Mouse (Mus musculus) ovary, postnatal 14 days (tissue): ENCODE data around the gene Mrpl42.
A peak's percentile ranks its signal among the peaks of the same experiment; 100 is the strongest.

Experiments
- DNase-seq: peaks from one replicate; pipeline ENCODE4 v3.0.0; 2022; ENCODE audit warnings: low spot score

Gene Mrpl42

DNA sequence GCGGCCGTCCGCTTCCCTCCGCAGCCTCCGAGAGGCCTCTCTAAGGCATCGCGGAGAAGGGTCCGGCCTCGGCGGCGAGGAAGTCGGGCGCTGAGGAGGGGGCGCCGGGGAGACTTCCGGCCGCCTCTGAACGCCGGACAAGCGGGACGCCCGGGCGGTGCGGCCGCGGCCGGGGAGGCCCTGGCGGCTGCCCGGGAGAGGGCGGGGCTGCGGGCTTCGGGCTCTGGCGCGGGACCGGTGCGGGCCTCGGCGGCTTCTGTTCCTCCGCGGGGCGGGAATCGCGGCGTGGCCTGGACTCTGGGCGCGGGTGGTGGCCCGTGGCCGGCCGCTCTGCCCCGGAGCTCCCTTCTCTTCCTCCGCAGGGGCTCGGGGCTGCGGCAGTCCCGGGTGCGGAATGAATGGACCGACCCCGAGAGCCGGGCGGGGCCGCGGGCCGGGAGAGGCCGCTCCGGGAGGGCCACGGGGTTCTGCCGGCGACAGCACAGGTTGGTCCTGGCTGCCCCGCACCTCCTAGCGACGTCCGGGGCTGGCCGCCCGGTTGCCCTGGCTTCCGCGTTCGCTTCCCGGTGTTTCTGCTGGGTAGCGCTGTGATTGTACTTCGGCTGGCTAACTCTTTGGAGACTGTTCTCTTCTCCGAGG lies 13.7 kb upstream of the Mrpl42 start:
- DNase-seq: peak; percentile 31

DNA sequence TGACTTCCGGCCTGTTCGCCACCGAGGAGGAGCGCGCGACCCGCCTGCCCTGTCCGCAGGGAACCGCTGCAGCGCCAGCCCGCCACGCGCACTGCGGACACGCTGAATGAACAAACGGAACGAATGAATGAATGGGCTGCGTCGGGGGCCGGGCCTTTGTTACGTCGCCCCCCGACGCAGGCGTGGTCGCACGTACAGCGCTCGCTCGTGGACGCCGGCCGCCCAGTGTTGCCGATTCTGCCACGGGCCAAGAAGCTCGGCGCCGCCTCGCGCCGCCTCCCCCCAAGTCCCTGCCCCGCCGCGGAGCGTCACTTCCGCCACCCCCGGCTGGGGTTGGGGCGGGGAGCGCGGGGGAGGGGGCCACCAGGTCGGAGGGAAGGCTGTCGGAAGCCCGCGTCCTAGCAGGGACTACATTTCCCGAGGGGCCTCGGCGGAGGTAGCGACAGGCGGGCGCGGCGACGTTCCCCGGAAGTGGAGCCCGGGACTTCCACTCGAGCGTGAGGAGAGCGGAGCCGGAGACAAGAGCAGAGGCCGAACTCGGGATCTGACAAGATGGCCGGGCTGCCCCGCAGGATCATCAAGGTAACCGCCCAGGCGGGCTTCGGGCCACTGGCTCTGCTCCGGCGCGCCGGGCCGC lies 13.0 kb upstream of the Mrpl42 start, which contains the start of gene Ube2n:
TSS of gene Ube2n (plus strand) at position 490 of the 637 bp plus-strand sequence.
- peak; percentile 95 for DNase-seq

DNA sequence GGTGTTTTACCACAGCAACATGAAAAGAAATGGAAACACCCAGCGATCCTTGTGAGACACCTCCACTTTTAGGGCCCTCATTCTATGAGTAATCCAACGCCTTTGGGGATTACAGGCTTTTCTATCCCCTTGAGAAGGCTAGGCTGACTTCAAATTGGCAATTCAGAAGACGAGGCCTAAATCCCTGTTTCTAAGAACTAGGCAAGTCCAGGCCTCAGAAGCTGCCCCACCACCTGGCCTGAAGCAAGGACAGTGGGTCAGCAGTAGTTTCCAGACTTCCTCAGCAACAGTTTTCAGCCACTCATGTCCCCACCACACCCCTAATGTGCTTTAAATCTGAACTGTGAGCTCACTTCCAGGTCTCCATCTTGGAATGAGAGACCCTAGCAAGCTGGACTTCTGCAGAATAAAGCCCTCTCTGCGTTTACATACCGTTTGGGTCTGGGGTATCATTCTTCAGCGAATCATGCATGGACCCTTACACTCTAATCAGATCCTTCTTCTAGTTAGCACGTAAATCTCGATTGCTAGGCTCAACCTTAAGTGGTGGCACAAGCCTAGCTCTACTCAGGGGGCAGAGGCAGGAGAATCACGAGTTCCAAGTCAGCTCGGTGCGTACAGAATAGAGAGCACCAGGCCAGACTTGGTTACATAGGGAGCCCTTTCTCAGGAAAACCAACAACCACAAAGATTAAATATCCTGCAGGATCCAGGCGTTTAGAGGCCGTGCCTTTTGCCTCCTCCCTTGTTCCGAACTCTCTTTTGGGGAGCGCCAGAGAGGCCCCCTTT lies 12.2 kb upstream of the Mrpl42 start:
- DNase-seq: no peak

DNA sequence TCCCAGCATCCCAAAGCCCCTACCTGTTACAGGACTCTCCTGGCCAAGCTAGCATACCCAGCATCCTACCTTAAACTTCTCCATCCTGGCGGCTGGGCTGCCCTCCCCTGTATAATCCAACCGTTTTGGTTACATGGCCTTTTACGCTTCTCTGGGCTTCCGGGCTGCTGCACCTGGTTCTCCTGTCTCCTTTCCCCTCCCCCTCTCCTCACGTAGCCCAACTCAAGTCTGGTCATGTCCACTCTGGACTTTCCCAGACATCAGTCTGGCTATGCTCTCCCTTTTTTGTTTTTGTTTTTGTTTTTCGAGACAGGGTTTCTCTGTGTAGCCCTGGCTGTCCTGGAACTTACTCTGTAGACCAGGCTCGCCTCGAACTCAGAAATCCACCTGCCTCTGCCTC lies 10.9 kb upstream of the Mrpl42 start:
- no peak for DNase-seq

DNA sequence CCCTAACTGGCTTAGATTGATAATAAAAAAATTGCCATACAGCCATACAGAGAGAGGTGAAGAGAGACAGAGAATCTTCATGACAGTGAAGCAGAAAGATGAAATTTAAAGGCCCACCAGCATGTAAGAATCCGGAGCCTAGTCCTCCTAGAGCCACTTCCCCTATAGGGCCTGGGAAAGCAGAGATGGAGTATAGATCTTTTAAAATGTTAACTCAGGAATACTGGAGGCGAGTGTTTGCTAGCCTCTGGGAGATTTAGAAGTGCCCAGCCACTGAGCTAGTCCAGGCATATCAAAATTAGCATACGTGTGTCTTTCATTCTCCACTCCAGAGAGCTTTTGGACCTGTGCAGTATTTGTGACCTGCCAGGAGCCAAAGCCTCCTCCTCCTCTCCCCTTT lies 7.5 kb upstream of the Mrpl42 start:
- DNase-seq: no peak

DNA sequence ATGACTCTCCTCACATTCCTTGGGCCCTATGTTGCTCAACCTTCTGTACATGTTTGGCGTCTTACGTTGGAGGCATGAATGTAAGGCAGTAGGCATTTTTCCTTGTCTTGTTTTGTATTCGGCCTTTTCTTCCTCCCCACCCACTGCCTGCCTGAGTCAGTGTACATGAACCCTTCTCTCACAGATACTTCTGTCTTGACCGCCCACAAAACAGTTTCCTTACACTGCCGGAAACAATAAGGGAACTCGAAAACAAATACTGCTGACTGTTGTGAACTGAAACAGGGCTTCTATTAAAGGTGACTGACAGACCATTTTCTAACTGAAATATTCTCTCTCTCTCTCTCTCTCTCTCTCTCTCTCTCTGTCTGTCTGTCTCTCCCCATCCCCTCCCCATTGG lies 7.1 kb upstream of the Mrpl42 start:
- DNase-seq: no peak

- no peak for DNase-seq
These were observed 6.4 kb upstream of the Mrpl42 start for GRCm38 (mm10) chr10:95508126-95508525.

- no peak for DNase-seq
These were observed 2.6 kb upstream of the Mrpl42 start for GRCm38 (mm10) chr10:95504341-95504740.

- no peak for DNase-seq
These were observed 1.9 kb upstream of the Mrpl42 start for GRCm38 (mm10) chr10:95503443-95504235.

GRCm38 (mm10) chr10:95501033-95501432 lies 707 bp downstream of the Mrpl42 start:
- DNase-seq: no peak

GRCm38 (mm10) chr10:95494268-95494667 lies 7.5 kb downstream of the Mrpl42 start:
- DNase-seq: no peak

DNA sequence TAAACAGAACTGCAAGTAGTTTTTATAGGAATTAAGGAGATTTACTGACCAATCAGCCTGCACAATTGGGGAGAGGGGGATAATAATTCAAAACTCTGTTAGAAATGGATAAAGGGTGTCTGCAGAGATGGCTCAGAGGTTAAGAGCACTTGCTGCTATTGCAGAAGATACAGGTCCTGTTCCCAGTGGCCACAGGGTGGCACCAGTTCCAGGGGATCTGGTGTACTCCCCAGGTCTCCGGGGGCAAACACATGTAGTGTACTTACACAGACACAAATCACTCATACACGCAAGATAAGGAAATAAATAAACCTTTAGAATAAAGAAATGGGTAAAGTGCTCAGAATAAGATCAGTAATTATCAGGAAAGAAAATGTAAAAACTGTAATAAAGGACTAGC lies 12.1 kb downstream of the Mrpl42 start:
- DNase-seq: no peak

DNA sequence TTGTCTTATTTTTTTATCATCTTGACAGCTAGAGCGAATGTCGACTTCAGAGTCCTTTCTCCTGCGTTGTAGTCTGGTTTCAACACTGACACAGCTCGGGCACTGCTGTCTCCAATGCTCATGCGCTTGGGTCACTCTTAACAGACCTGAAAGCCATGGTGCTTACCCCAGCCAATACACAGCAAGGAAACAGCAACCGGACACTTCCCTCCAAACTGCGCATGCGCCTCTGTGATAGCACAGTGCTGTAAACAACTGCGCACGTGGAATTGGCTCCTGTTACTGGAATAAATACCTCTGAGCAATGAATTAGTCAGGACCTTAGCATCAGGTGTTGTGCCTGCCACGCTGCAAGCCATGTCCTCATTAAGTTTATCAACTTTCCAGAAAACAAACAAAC lies 24.2 kb downstream of the Mrpl42 start:
- no peak for DNase-seq

DNA sequence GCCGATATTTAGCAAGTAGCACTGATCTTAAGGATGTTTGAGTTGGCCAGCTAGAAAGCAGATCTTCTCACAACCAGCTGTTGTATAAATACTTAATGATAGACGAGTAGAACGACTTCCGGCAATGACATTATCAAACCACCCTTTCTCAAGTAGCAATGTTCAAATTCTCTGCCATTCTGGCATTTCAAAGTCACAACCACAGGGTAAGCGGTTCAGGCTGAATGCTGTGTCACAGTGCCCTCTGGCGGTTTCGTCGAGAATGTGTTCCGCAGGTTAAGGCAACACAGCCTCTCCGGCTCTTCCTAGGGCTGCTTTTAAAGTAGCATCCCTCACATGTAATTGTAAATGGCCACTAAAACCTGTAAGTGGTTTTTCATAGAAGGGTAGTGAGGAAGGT lies 25.8 kb downstream of the Mrpl42 start:
- DNase-seq: peak; percentile 84

DNA sequence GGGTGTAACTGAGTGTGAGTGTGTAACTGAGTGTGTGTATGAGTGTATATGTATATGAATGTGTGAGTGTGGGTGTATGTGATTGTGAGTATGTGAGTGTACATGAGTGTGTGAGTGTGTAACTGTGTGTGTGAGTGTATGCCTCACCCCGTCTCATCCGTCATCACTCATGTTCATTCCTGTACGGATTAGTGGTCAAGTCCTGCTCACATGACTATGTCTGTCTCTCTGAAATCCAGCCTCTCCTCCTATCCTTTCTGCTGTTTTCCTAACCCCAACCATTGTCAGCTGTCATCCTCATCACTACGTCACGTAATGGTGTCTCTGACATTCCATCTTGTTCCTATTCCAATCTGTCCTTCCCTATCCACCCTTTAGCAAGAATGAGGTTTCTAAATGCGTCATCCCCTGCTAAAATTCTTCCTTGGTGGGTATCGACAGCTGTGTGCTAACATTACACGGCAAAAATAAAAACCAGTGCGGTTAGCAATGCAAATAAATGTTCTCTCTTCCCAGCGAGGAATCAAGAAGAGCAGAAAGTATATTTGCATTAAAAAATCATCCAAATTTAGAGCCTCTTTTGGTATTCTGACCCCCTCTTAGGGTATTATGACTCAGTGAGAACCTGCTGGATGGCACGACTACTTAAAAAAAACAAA lies 29.7 kb downstream of the Mrpl42 start:
- DNase-seq: no peak

DNA sequence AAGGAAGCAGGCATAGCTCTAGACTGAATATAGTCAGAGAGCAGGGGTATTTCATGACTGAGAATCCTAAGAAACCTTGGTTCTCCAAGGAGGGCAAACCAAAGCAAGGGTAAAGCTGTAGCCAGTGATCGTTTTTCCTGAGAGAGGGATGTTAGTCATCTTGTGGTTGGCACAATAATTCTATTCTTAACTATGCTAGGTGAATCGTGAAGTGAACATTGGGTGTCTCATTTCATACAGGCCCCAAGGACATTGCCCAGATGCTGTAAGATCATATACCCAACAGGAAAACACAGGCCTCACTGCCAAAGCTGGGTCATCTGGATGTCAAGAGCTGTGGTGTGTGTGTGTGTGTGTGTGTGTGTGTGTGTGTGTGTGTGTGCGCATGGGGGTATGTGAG lies 30.6 kb downstream of the Mrpl42 start:
- DNase-seq: no peak

DNA sequence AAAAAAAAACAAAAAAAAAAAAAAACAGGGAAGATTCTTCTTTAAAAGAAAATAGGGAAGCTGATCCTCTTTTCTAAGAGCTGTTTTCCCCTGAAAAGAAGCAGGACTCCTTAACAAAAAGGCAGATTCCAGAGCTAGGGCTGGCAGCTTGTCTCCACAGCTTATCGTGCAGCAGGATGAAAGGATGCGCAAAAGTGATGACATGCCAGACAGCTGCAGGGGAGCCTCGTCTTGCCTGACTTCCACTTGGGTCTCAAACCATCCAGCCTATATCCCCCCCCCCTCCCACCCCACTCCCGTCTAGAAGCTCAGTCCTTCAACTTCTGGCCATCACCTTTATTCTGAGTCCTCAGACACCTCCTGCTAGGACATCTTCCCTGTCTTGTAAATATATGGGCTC lies 32.8 kb downstream of the Mrpl42 start:
- no peak for DNase-seq

DNA sequence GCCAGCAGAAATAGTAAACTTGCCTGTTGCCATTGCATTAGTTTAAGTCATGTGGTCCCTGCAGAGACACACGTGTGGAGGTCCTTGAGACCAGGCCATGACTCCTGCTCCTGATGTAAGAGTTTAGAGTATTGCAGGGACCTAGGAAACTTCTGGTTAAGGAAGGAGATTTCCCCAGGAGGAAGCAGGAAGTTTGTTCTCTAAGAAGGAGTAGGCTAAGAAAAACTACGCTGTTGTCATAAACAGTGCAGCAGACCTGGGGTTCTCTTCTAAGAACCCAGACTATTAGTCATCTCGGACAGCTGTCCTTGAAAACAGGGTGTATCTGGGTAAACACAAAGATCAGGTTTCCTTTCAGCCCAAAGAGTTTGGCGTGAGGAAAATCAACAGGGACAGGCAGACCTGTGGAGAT lies 36.2 kb downstream of the Mrpl42 start:
- DNase-seq: no peak

- DNase-seq: no peak
These were observed 37.2 kb downstream of the Mrpl42 start for GRCm38 (mm10) chr10:95464527-95464926.

GRCm38 (mm10) chr10:95462231-95462630 lies 39.5 kb downstream of the Mrpl42 start:
- DNase-seq: no peak

DNA sequence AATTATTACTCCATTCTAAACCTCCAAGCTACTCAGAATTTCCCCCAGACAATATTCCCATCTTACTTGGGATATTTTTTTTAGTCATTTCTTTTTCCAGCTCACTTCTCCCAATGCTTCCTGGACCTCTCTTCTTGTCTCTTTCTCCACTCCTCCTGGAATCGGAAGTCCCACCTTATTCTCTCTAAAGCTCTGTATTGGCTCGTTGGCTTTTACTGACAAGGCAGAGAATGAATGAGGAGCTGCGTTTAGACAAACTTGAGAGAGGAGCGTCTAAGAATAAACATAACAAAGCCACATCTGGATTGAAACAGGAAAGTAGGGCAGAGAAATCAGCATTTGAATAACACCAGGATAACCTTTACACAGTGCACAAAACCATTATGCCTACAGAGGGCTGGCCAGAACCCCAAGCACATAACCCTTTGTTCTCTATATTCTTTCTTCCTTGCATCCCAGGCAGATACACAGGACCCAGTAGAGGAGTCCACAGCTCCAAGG lies 40.6 kb downstream of the Mrpl42 start:
- DNase-seq: no peak
